Mouse (Mus musculus): ENCODE results near the gene Mrpl1.

The Mrpl1 gene

GRCm38 (mm10) chr5:96209459-96209858, at the start of gene Mrpl1:
Gene Mrpl1 (plus strand): TSS chr5:96209493.
- TF ChIP-seq GATA4 (IDR thresholded peaks at IDR 0.05; ENCODE audit: insufficient replicate concordance, low read length), result no peak

GRCm38 (mm10) chr5:96160467-96161262, 48.6 kb upstream of the Mrpl1 start:
- peak; percentile 22; the same call in 1 of the 2 replicates for TF ChIP-seq GATA4 (IDR thresholded peaks at IDR 0.05; ENCODE audit: insufficient replicate concordance, low read length)

- no peak for TF ChIP-seq GATA4 (IDR thresholded peaks at IDR 0.05; ENCODE audit: insufficient replicate concordance, low read length)
Measured at GRCm38 (mm10) chr5:96161263-96161577, 48.1 kb upstream of the Mrpl1 start.

- no peak for TF ChIP-seq GATA4 (IDR thresholded peaks at IDR 0.05; ENCODE audit: insufficient replicate concordance, low read length)
Measured at GRCm38 (mm10) chr5:96161578-96162398, 47.5 kb upstream of the Mrpl1 start.

GRCm38 (mm10) chr5:96162399-96163331, 46.6 kb upstream of the Mrpl1 start:
- peak; percentile 46; the same call in 1 of the 2 replicates for TF ChIP-seq GATA4 (IDR thresholded peaks at IDR 0.05; ENCODE audit: insufficient replicate concordance, low read length)

GRCm38 (mm10) chr5:96163396-96164020, 45.8 kb upstream of the Mrpl1 start:
- no peak for TF ChIP-seq GATA4 (IDR thresholded peaks at IDR 0.05; ENCODE audit: insufficient replicate concordance, low read length)

GRCm38 (mm10) chr5:96164021-96164411, 45.3 kb upstream of the Mrpl1 start, which contains the start of gene Cnot6l:
Gene Cnot6l (minus strand): TSS chr5:96164171.
- TF ChIP-seq GATA4 (IDR thresholded peaks at IDR 0.05; ENCODE audit: insufficient replicate concordance, low read length), result peak; percentile 13; the same call in 1 of the 2 replicates

GRCm38 (mm10) chr5:96166761-96167160, 42.5 kb upstream of the Mrpl1 start:
- no peak for TF ChIP-seq GATA4 (IDR thresholded peaks at IDR 0.05; ENCODE audit: insufficient replicate concordance, low read length)

GRCm38 (mm10) chr5:96170443-96170842, 38.9 kb upstream of the Mrpl1 start:
- peak; percentile 88 for TF ChIP-seq GATA4 (IDR thresholded peaks at IDR 0.05; ENCODE audit: insufficient replicate concordance, low read length)

GRCm38 (mm10) chr5:96171765-96172164, 37.5 kb upstream of the Mrpl1 start:
- no peak for TF ChIP-seq GATA4 (IDR thresholded peaks at IDR 0.05; ENCODE audit: insufficient replicate concordance, low read length)

- TF ChIP-seq GATA4 (IDR thresholded peaks at IDR 0.05; ENCODE audit: insufficient replicate concordance, low read length), result no peak
Measured at GRCm38 (mm10) chr5:96176121-96176520, 33.2 kb upstream of the Mrpl1 start.

GRCm38 (mm10) chr5:96176879-96177358, 32.4 kb upstream of the Mrpl1 start:
- TF ChIP-seq GATA4 (IDR thresholded peaks at IDR 0.05; ENCODE audit: insufficient replicate concordance, low read length), result no peak

GRCm38 (mm10) chr5:96183211-96183610, 26.1 kb upstream of the Mrpl1 start:
- no peak for TF ChIP-seq GATA4 (IDR thresholded peaks at IDR 0.05; ENCODE audit: insufficient replicate concordance, low read length)

GRCm38 (mm10) chr5:96183987-96184386, 25.3 kb upstream of the Mrpl1 start:
- no peak for TF ChIP-seq GATA4 (IDR thresholded peaks at IDR 0.05; ENCODE audit: insufficient replicate concordance, low read length)

All from liver, adult (tissue).